Mouse (Mus musculus): ENCODE data around the gene Tnfrsf13c. TPM values are rescaled to one million over a fixed set of nuclear protein-coding genes. Genes with fewer than 3 reads are reported as not detected.

The Tnfrsf13c gene
- total and polyA plus RNA-seq, 3 experiments, result 204 to 287 (median 257) TPM

DNA sequence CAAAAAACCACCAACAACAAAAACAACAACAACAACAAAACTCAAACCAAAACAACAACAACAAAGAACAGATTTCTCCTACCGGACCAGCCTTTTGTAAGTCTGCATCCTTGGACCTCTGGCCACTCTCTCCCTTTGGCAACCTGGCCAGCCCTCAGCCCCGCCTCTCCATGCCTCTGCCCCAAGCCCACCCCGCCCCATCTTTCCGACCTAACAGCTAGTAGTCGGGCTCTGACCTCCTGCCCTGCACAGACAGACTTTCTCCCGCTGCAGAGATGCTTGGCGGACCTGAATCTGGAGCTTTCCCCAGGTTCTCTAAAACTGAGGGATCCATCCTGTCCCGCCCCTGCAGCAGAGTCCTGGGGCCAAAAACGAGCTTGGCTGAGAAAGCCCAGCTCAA is 6.2 kb downstream of the Tnfrsf13c start:
- Histone ChIP-seq H3K4me2 (ENCODE audit: insufficient read depth, low read depth, poor library complexity, severe bottlenecking) (peak overlapping the region; percentile 68), H3K79me2 (replicated peaks; ENCODE audit: control insufficient read depth, extremely low read depth, insufficient read depth, poor library complexity, severe bottlenecking) (peaks cover 29% of the 10 kb centered on the region), H3K9me3 (replicated peaks; ENCODE audit: low read length) (no peaks in the 10 kb centered on the region), H3K4me1 (ENCODE audit: control insufficient read depth in 1 of 2, insufficient read depth in 2 of 2) (peaks cover 18 to 75% of the 10 kb centered on the region in 2 experiments), H3K4me3 (replicated peaks in 1 of 3; ENCODE audit: low read depth in 2 of 3, low read length in 2 of 3, poor library complexity in 1 of 3) (peak overlapping the region; percentile 50 to 75 (median 52)), H3K27ac (ENCODE audit: insufficient read depth, low read depth) (peak overlapping the region; percentile 96), H3K36me3 (replicated peaks in 1 of 2; ENCODE audit: control insufficient read depth in 1 of 2, insufficient read depth in 1 of 2, low read length in 1 of 2) (peaks cover 5 to 17% of the 10 kb centered on the region in 2 experiments), H3K9ac (ENCODE audit: insufficient read depth, low read depth) (peak overlapping the region; percentile 93), H3K27me3 (replicated peaks) (no peaks in the 10 kb centered on the region)
- no peak for DNase-seq (ENCODE audit: extremely low read depth)
- in situ Hi-C loops (cut with MboI; ENCODE audit: low pct_ligation_motif_present, low pct_unique_long_range_greater_than_20kb, low sequenced_read_pairs) (loop anchor here (10.0 kb wide), 1 partner anchor 73 kb away; the partner anchor contains the start of gene Srebf2), dilution Hi-C loops (cut with MboI; ENCODE audit: extremely low pct_ligation_motif_present, extremely low pct_unique_long_range_greater_than_20kb, low sequenced_read_pairs) (no loop called here)
- no peak for TF ChIP-seq ZKSCAN1 (IDR thresholded peaks at IDR 0.05; ENCODE audit: borderline replicate concordance, low read depth, low read length)
- no peak for TF ChIP-seq E2F4 (IDR thresholded peaks at IDR 0.05; ENCODE audit: insufficient replicate concordance, low read depth, low read length)
- no peak for TF ChIP-seq JUND (conservative IDR thresholded peaks at IDR 0.05; ENCODE audit: low read depth, low read length)
- TF ChIP-seq USF2 (conservative IDR thresholded peaks at IDR 0.05; ENCODE audit: low read depth, low read length), result no peak
- TF ChIP-seq MAFK (IDR thresholded peaks at IDR 0.05; ENCODE audit: insufficient replicate concordance, low read length), result no peak
- no peak for TF ChIP-seq CTCF (conservative IDR thresholded peaks at IDR 0.05 in 1 of 2, IDR thresholded peaks at IDR 0.05 in 1 of 2; ENCODE audit: low read depth in 2 of 2, low read length in 2 of 2)
- peak; percentile 52 for TF ChIP-seq TBP (conservative IDR thresholded peaks at IDR 0.05; ENCODE audit: low read depth, low read length)
- TF ChIP-seq NRF1 (IDR thresholded peaks at IDR 0.05; ENCODE audit: low read depth, low read length), result no peak
- TF ChIP-seq SIN3A (IDR thresholded peaks at IDR 0.05; ENCODE audit: low read length), result no peak; the same call in 1 of the 2 replicates
- TF ChIP-seq MEF2A (IDR thresholded peaks at IDR 0.05; ENCODE audit: borderline replicate concordance, low read depth, low read length), result no peak; the same call in 1 of the 2 replicates
- no peak; the same call in 1 of the 2 replicates for TF ChIP-seq ETS1 (conservative IDR thresholded peaks at IDR 0.05; ENCODE audit: low read depth, low read length)
- no peak for TF ChIP-seq ZNF384 (IDR thresholded peaks at IDR 0.05; ENCODE audit: low read depth, low read length)
- TF ChIP-seq MAZ (IDR thresholded peaks at IDR 0.05; ENCODE audit: low read depth, low read length), result peak; percentile 58
- TF ChIP-seq IRF4 (IDR thresholded peaks at IDR 0.05; ENCODE audit: low read depth, low read length), result peak; percentile 7; the same call in 1 of the 2 replicates
- TF ChIP-seq POLR2A (IDR thresholded peaks at IDR 0.05; ENCODE audit: low read depth, low read length), result peak; percentile 72
- TF ChIP-seq CHD1 (IDR thresholded peaks at IDR 0.05; ENCODE audit: low read depth, low read length), result no peak; the same call in 1 of the 2 replicates
- TF ChIP-seq MYC (IDR thresholded peaks at IDR 0.05; ENCODE audit: low read depth, low read length), result 0 out of 2 replicates have a peak, but pooled peaks have one; percentile 6
- no peak for TF ChIP-seq GABPA (IDR thresholded peaks at IDR 0.05; ENCODE audit: insufficient replicate concordance, low read depth, low read length)
- peak; percentile 49; the same call in 1 of the 2 replicates for TF ChIP-seq UBTF (IDR thresholded peaks at IDR 0.05; ENCODE audit: low read depth, low read length)
- no peak; the same call in none of the 2 replicates for TF ChIP-seq MXI1 (IDR thresholded peaks at IDR 0.05; ENCODE audit: low read depth, low read length)
- TF ChIP-seq ZMIZ1 (IDR thresholded peaks at IDR 0.05; ENCODE audit: low read depth, low read length), result no peak; the same call in 1 of the 2 replicates
- TF ChIP-seq POLR2AphosphoS2 (IDR thresholded peaks at IDR 0.05; ENCODE audit: low read depth, low read length), result peak; percentile 38; the same call in 1 of the 2 replicates
- TF ChIP-seq MAX (IDR thresholded peaks at IDR 0.05; ENCODE audit: low read length), result peak; percentile 47
- TF ChIP-seq PAX5 (IDR thresholded peaks at IDR 0.05; ENCODE audit: low read length), result no peak
- no peak for TF ChIP-seq JUN (IDR thresholded peaks at IDR 0.05; ENCODE audit: insufficient read depth, low read depth, low read length)
- TF ChIP-seq KAT2A (IDR thresholded peaks at IDR 0.05; ENCODE audit: insufficient replicate concordance, low read length), result 0 out of 2 replicates have a peak, but pooled peaks have one; percentile 14
- no peak for TF ChIP-seq ZC3H11A (IDR thresholded peaks at IDR 0.05; ENCODE audit: low read depth, low read length)
- TF ChIP-seq ELF1 (IDR thresholded peaks at IDR 0.05; ENCODE audit: low read depth, low read length), result 0 out of 2 replicates have a peak, but pooled peaks have one; percentile 11
- no peak for TF ChIP-seq SMC3 (IDR thresholded peaks at IDR 0.05; ENCODE audit: low read depth, low read length)
- peak; percentile 78; the same call in 1 of the 2 replicates for TF ChIP-seq NELFE (IDR thresholded peaks at IDR 0.05; ENCODE audit: low read depth, low read length)
- no peak for TF ChIP-seq HCFC1 (IDR thresholded peaks at IDR 0.05; ENCODE audit: low read depth, low read length)
- TF ChIP-seq CHD2 (IDR thresholded peaks at IDR 0.05; ENCODE audit: low read length), result no peak
- no peak for TF ChIP-seq USF1 (IDR thresholded peaks at IDR 0.05; ENCODE audit: low read depth, low read length)
- no peak for TF ChIP-seq RAD21 (IDR thresholded peaks at IDR 0.05; ENCODE audit: low read depth, low read length)
- TF ChIP-seq TCF12 (IDR thresholded peaks at IDR 0.05; ENCODE audit: low read depth, low read length), result peak; percentile 79
- TF ChIP-seq RCOR1 (conservative IDR thresholded peaks at IDR 0.05; ENCODE audit: low read depth, low read length), result no peak
- peak; percentile 49 for TF ChIP-seq BHLHE40 (IDR thresholded peaks at IDR 0.05; ENCODE audit: low read depth, low read length)
- TF ChIP-seq EP300 (IDR thresholded peaks at IDR 0.05; ENCODE audit: low read length), result no peak

Measured in CH12.LX (cell line).